Mouse (Mus musculus): Measurements from ENCODE around the gene Gpbar1.

GRCm38 (mm10) chr1:74303509-74304338, 25.4 kb downstream of the Gpbar1 start:
- no peak for TF ChIP-seq POLR2A (IDR thresholded peaks at IDR 0.05; ENCODE audit: extremely low read depth, insufficient read depth, low read length)
- TF ChIP-seq CTCF (IDR thresholded peaks at IDR 0.05; ENCODE audit: extremely low read depth, insufficient read depth, low read length), result no peak
